Mouse (Mus musculus) thymus, adult 2 months (tissue): ENCODE measurements around the gene Clec12a. TPM values are rescaled to one million over a fixed set of nuclear protein-coding genes. Genes with fewer than 3 reads are reported as not detected.
"Not testable (repeated sequence)": the region's sequence is repeated elsewhere in the genome, so short reads cannot be mapped to it uniquely, and the experiment has no call there.

Experiments used
- DNase-seq: peaks from one replicate; pipeline ENCODE4 v3.0.0; 2021
- H3K27ac ChIP-seq: fragments of 200-500 bp; 2 replicates; pipeline ENCODE4 v1.5.1; 2012; ENCODE audit warnings: low read length, control low read depth; ENCODE audit not compliant: control insufficient read depth, insufficient read depth
- H3K27me3 ChIP-seq: fragments of 200-500 bp; 2 replicates; pipeline ENCODE4 v1.6.1; 2012; ENCODE audit warnings: mild to moderate bottlenecking, low read length, moderate library complexity, mixed read lengths; ENCODE audit not compliant: control insufficient read depth, insufficient read depth
- H3K36me3 ChIP-seq: fragments of 200-500 bp; 2 replicates; pipeline ENCODE4 v1.6.1; 2012; ENCODE audit warnings: mild to moderate bottlenecking, low read length, moderate library complexity; ENCODE audit not compliant: control insufficient read depth, insufficient read depth
- H3K4me1 ChIP-seq: fragments of 200-500 bp; replicated peaks from 2 replicates; pipeline ENCODE4 v1.6.1; 2012; ENCODE audit warnings: low read length; ENCODE audit not compliant: control insufficient read depth, insufficient read depth
- H3K4me3 ChIP-seq: fragments of 200-500 bp; 2 replicates; pipeline ENCODE4 v1.5.1; 2012; ENCODE audit warnings: mild to moderate bottlenecking, low read length, control low read depth, moderate library complexity; ENCODE audit not compliant: control insufficient read depth, insufficient read depth
- CTCF ChIP-seq: fragments of 200-500 bp; IDR thresholded peaks from 2 replicates; pipeline ENCODE4 v1.5.1; 2012; ENCODE audit warnings: mild to moderate bottlenecking, control low read depth, low read length, moderate library complexity, borderline replicate concordance; ENCODE audit not compliant: control insufficient read depth, poor library complexity, insufficient read depth; ENCODE audit errors: extremely low read depth
- POLR2A ChIP-seq: fragments of 200-500 bp; IDR thresholded peaks from 2 replicates; pipeline ENCODE4 v1.6.1; 2012; ENCODE audit warnings: mild to moderate bottlenecking, low read length, control low read depth, moderate library complexity; ENCODE audit not compliant: control insufficient read depth, poor library complexity, insufficient read depth; ENCODE audit errors: extremely low read depth
- WGBS: fragments of 180-500 bp; shearing (Covaris S2); methylation state at CpG from one replicate; pipeline ENCODE4 v1.1.7; 2018; 5-methylcytosine and 5-hydroxymethylcytosine counted together
- polyA plus RNA-seq: library from polyadenylated mRNA; depleted of rRNA; stranded (reverse); fragments of >200 nt; gene quantifications from 2 replicates; pipeline ENCODE4 v1.2.3, GENCODE M21; 2012; rRNA removed

Clec12a gene
- 2.8 and 3.6 TPM in 2 replicates for polyA plus RNA-seq

DNA sequence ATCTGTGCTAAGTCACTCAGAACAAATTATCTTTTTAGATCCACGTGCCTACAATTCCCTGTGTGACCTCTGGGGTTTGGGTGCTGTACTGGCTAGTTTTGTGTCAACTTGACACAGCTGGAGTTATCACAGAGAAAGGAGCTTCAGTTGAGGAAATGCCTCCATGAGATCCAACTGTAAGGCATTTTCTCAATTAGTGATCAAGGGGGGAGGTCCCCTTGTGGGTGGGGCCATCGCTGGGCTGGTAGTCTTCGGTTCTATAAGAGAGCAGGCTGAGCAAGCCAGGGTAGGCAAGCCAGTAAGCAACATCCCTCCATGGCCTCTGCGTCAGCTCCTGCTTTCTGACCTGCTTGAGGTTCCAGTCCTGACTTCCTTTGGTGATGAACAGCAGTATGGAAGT is at the start of gene Clec12a:
Gene Clec12a (plus strand): TSS at position 301 of the 400 bp plus-strand sequence.
- DNase-seq, H3K27me3 ChIP-seq: not testable (repeated sequence)
- 94% methylated on average over 4 of the region's 4 CpGs for WGBS

DNA sequence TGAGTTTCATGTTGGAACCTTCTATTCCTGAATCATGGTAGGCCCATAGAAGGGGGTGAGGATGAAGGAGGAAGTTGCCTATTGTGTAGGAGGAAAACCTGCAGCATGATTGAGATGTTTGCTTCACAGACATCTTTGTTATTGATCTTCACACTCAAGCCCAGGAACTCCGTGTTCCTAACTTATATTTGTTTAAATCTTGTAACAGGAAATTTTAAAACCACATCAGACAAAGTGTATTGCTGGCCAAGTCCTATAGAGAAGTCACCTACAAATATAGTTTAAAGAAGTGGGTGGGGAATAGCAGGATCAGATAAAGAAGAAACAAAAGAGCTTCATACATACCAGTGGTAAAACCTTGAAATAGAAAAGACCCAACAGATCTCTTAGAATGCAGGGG is 38.3 kb upstream of the Clec12a start:
- WGBS: 6% methylated on average over 1 of the region's 1 CpGs

More for the DNA sequence above, at the start of gene Clec12a:
- not testable (repeated sequence) for H3K4me3 ChIP-seq, H3K36me3 ChIP-seq, H3K4me1 ChIP-seq, H3K27ac ChIP-seq

DNA sequence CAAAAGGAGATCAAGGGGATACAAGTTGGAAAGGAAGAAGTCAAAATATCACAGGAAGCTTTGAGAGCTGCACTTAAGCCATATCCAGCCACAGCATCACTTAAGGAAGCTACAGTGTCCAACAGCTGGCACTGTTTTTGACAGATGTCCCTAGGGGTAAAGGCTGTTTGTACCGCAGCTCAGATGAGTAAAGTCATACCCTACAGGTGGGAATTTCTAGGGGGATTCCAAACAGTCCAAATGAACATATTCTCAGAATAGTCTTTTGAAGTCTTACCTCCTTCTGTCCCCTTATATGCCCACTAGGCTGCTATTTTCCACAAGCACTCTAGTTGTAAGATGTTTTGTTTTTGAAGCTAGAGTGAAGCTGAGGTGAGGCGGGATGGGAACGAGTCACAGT is 30.0 kb upstream of the Clec12a start:
- H3K27me3 ChIP-seq: no peaks in the 10 kb centered on the region
- H3K4me1 ChIP-seq: peaks cover 3% of the 10 kb centered on the region
- no peak for TF ChIP-seq CTCF
- TF ChIP-seq POLR2A: no peak
- H3K4me3 ChIP-seq: no peak overlapping the region
- no peak overlapping the region for H3K27ac ChIP-seq
- 55% methylated on average over 3 of the region's 3 CpGs for WGBS
- no peaks in the 10 kb centered on the region for H3K36me3 ChIP-seq
- DNase-seq: no peak

More for the DNA sequence above, 38.3 kb upstream of the Clec12a start:
- Histone ChIP-seq H3K4me1 (no peaks in the 10 kb centered on the region), H3K36me3 (no peaks in the 10 kb centered on the region), H3K27ac (no peak overlapping the region), H3K4me3 (no peak overlapping the region), H3K27me3 (no peaks in the 10 kb centered on the region)
- TF ChIP-seq CTCF: no peak
- TF ChIP-seq POLR2A: no peak
- DNase-seq: no peak

DNA sequence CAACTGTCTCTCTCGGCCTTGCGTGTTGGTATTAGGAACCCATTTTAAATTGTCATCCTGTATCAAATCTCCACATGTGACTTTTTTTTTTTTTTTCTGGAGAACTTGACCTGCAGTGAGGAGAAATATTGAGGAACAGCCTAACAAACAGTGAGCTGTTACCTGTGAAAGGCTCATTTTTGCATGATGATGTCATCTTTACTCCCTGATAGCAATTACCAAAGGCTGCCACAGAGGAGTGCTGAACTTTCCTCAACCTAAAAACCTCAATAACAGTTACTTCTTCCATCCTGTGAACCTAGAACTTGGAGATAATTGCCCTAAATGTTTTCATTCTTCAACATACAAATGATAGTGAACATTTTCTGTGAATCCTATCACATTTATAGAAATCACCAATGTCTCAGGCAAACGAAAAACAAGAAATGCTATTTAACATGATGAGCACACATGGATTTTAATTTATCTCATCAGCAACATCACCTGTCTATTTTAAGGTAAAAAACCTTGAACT is 27.8 kb upstream of the Clec12a start:
- DNase-seq: no peak
- Histone ChIP-seq H3K27me3 (no peaks in the 10 kb centered on the region), H3K4me1 (peaks cover 3% of the 10 kb centered on the region), H3K36me3 (no peaks in the 10 kb centered on the region), H3K27ac (no peak overlapping the region), H3K4me3 (no peak overlapping the region)
- no peak for TF ChIP-seq POLR2A
- no peak for TF ChIP-seq CTCF
- 87% methylated on average over 3 of the region's 3 CpGs for WGBS

DNA sequence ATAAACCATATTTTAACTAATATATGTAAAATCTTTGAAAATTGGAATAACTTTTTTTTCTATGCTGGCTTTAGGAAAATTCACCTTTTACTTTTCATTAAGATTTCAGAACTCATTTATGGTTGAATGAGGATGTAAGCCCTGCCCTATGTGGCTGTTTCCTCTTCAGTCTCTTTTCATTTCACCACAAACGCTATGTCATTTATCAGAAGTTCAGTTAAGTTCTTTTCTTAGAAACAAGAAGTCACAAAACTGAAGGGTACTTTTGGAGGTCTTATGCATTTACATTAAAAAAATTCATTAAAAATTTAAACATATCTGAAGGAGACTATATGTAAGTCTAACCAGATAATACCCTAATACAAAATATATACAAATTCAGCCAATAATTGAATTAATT is 26.8 kb upstream of the Clec12a start:
- DNase-seq: no peak
- WGBS: 6% methylated on average over 1 of the region's 1 CpGs
- TF ChIP-seq CTCF: no peak
- no peak for TF ChIP-seq POLR2A
- Histone ChIP-seq H3K36me3 (no peaks in the 10 kb centered on the region), H3K27ac (no peak overlapping the region), H3K4me1 (peaks cover 3% of the 10 kb centered on the region), H3K27me3 (no peaks in the 10 kb centered on the region), H3K4me3 (no peak overlapping the region)

DNA sequence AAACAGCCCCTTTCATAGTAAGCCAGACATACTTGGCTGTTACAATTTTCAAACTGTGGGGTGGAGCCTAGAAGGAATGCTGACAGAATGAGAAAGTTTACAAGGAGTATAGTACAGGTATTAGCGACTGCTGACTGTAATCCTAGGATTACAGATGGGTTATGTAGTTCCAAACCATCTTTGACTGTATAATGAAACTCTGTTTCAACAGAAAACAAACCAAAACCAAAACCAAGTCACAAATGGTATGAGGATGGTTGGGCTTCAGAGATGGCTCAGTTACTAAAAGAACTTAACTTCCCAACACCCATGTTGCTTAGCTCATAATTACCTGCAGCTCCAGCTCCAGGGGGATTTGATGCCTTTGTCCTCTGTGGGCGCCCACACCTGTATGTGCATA is 26.0 kb upstream of the Clec12a start:
- no peak for TF ChIP-seq POLR2A
- no peak for TF ChIP-seq CTCF
- DNase-seq: no peak
- H3K4me3 ChIP-seq: no peak overlapping the region
- no peaks in the 10 kb centered on the region for H3K36me3 ChIP-seq
- peaks cover 3% of the 10 kb centered on the region for H3K4me1 ChIP-seq
- no peak overlapping the region for H3K27ac ChIP-seq
- H3K27me3 ChIP-seq: no peaks in the 10 kb centered on the region
- WGBS: 73% methylated on average over 2 of the region's 2 CpGs

DNA sequence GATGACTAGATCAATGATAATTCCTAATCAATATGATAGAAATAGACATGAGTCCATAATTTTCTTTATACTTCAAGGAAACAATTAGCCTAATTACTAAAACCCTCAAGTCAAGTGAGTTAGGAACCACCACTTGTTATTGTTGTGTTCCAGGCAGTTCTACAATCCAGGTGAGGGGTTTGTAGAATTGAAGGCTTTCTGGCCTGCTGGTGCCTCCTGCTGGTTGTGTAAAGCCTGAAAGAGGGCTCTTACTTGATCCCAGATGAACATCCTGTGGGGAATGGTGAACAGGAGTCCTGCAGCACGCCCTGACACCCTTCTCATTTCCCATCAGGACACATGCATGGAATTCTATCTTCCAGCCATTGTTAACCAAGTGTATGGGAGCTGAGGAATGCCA is 24.1 kb upstream of the Clec12a start:
- H3K36me3 ChIP-seq: no peaks in the 10 kb centered on the region
- no peak overlapping the region for H3K4me3 ChIP-seq
- no peak for TF ChIP-seq POLR2A
- no peak for TF ChIP-seq CTCF
- DNase-seq: peak; percentile 61
- 43% methylated on average over 1 of the region's 1 CpGs for WGBS
- no peak overlapping the region for H3K27ac ChIP-seq
- peaks cover 3% of the 10 kb centered on the region for H3K4me1 ChIP-seq
- no peaks in the 10 kb centered on the region for H3K27me3 ChIP-seq
